Mouse (Mus musculus) cortical plate, adult 2 months (tissue): Measurements from ENCODE around the gene Cobl. TPM values are rescaled to one million over a fixed set of nuclear protein-coding genes. Genes with fewer than 3 reads are reported as not detected.

Experiments
- H3K27ac ChIP-seq: fragments of 200-500 bp; 2 replicates; pipeline ENCODE4 v1.5.1; 2012; ENCODE audit warnings: low read length, control low read depth, inconsistent platforms; ENCODE audit not compliant: insufficient read depth
- H3K4me1 ChIP-seq: fragments of 200-500 bp; 2 replicates; pipeline ENCODE4 v1.6.1; 2011; ENCODE audit warnings: low read length; ENCODE audit not compliant: control insufficient read depth, insufficient read depth
- H3K4me3 ChIP-seq: fragments of 200-500 bp; 2 replicates; pipeline ENCODE4 v1.5.1; 2011; ENCODE audit warnings: mild to moderate bottlenecking, low read length, control low read depth; ENCODE audit not compliant: insufficient read depth
- CTCF ChIP-seq: fragments of 200-500 bp; IDR thresholded peaks from 2 replicates; pipeline ENCODE4 v1.5.1; 2011; ENCODE audit warnings: mild to moderate bottlenecking, control low read depth, low read length; ENCODE audit not compliant: insufficient read depth; ENCODE audit errors: extremely low read depth
- POLR2A ChIP-seq: fragments of 200-500 bp; IDR thresholded peaks from 2 replicates; pipeline ENCODE4 v1.6.1; 2011; ENCODE audit warnings: mild to moderate bottlenecking, low read length, control low read depth; ENCODE audit not compliant: insufficient read depth; ENCODE audit errors: extremely low read depth
- polyA plus RNA-seq: library from polyadenylated mRNA; depleted of rRNA; stranded (reverse); fragments of >200 nt; gene quantifications from 2 replicates; pipeline ENCODE4 v1.2.3, GENCODE M21; 2012

The Cobl gene
- polyA plus RNA-seq, 1 experiment: 51.6 TPM

- Histone ChIP-seq H3K4me3 (no peak overlapping the region), H3K27ac (no peak overlapping the region), H3K4me1 (no peaks in the 10 kb centered on the region)
- peak; percentile 34; the same call in 1 of the 2 replicates for TF ChIP-seq CTCF
- no peak for TF ChIP-seq POLR2A
These were observed 173.7 kb downstream of the Cobl start for GRCm38 (mm10) chr11:12290911-12291653.

GRCm38 (mm10) chr11:12285319-12286021 lies 179.3 kb downstream of the Cobl start:
- H3K4me1 ChIP-seq: no peaks in the 10 kb centered on the region; the same call in 1 of the 2 replicates
- H3K4me3 ChIP-seq: no peak overlapping the region
- TF ChIP-seq CTCF: no peak
- TF ChIP-seq POLR2A: no peak
- no peak overlapping the region for H3K27ac ChIP-seq

- TF ChIP-seq POLR2A (no peak), CTCF (no peak)
- no peaks in the 10 kb centered on the region; the same call in 1 of the 2 replicates for H3K4me1 ChIP-seq
- H3K4me3 ChIP-seq: no peak overlapping the region
- H3K27ac ChIP-seq: no peak overlapping the region
These were observed 184.0 kb downstream of the Cobl start for GRCm38 (mm10) chr11:12280711-12281110.

- TF ChIP-seq POLR2A (no peak), CTCF (no peak)
- H3K27ac ChIP-seq: no peak overlapping the region
- no peaks in the 10 kb centered on the region for H3K4me1 ChIP-seq
- H3K4me3 ChIP-seq: no peak overlapping the region
These were observed 190.5 kb downstream of the Cobl start for GRCm38 (mm10) chr11:12274276-12274675.

GRCm38 (mm10) chr11:12273726-12274125 lies 191.0 kb downstream of the Cobl start:
- no peaks in the 10 kb centered on the region for H3K4me1 ChIP-seq
- no peak overlapping the region for H3K4me3 ChIP-seq
- H3K27ac ChIP-seq: no peak overlapping the region
- no peak for TF ChIP-seq CTCF

- TF ChIP-seq POLR2A: no peak
- TF ChIP-seq CTCF: no peak
- no peak overlapping the region for H3K27ac ChIP-seq
- no peak overlapping the region for H3K4me3 ChIP-seq
- no peaks in the 10 kb centered on the region; the same call in 1 of the 2 replicates for H3K4me1 ChIP-seq
These were observed 206.3 kb downstream of the Cobl start for GRCm38 (mm10) chr11:12258411-12258810.

- no peak overlapping the region for H3K27ac ChIP-seq
- TF ChIP-seq POLR2A: no peak
- TF ChIP-seq CTCF: no peak
- no peaks in the 10 kb centered on the region; the same call in 1 of the 2 replicates for H3K4me1 ChIP-seq
- no peak overlapping the region for H3K4me3 ChIP-seq
These were observed 207.2 kb downstream of the Cobl start for GRCm38 (mm10) chr11:12257324-12258118.

GRCm38 (mm10) chr11:12245327-12245915 lies 219.3 kb downstream of the Cobl start:
- Histone ChIP-seq H3K27ac (no peak overlapping the region), H3K4me3 (no peak overlapping the region), H3K4me1 (no peaks in the 10 kb centered on the region)
- no peak for TF ChIP-seq CTCF
- no peak for TF ChIP-seq POLR2A

- Histone ChIP-seq H3K4me3 (no peak overlapping the region), H3K27ac (no peak overlapping the region), H3K4me1 (peaks cover 4% of the 10 kb centered on the region)
- TF ChIP-seq CTCF: no peak
These were observed 228.4 kb downstream of the Cobl start for GRCm38 (mm10) chr11:12236341-12236740.
